Mouse (Mus musculus): ENCODE results near the gene Zfp748.

Gene Zfp748

GRCm38 (mm10) chr13:67553730-67554129 lies at the start of gene Zfp748:
TSS of gene Zfp748 (minus strand) at chr13:67553830.
- no peak for DNase-seq (ENCODE audit: low spot score in 2 of 2)

- DNase-seq (ENCODE audit: low spot score in 2 of 2) = no peak
Measured at GRCm38 (mm10) chr13:67572591-67573189, 19.1 kb upstream of the Zfp748 start.

- peak; percentile 74 to 79 for DNase-seq (ENCODE audit: low spot score in 2 of 2)
Measured at GRCm38 (mm10) chr13:67552505-67553346, 904 bp downstream of the Zfp748 start.

- no peak for DNase-seq (ENCODE audit: low spot score in 2 of 2)
Measured at GRCm38 (mm10) chr13:67545941-67546340, 7.7 kb downstream of the Zfp748 start.

- no peak for DNase-seq (ENCODE audit: low spot score in 2 of 2)
Measured at GRCm38 (mm10) chr13:67527049-67527730, 26.4 kb downstream of the Zfp748 start.

GRCm38 (mm10) chr13:67525753-67526410 lies 27.7 kb downstream of the Zfp748 start, which contains the start of the genes Gm26965 and Zfp87:
TSS of gene Gm26965 (minus strand) at chr13:67526151.
TSS of gene Zfp87 (minus strand) at chr13:67526177.
- DNase-seq (ENCODE audit: low spot score in 2 of 2) = peak; percentile 90 to 92

GRCm38 (mm10) chr13:67500908-67501307 lies 52.7 kb downstream of the Zfp748 start:
- DNase-seq (ENCODE audit: low spot score in 2 of 2) = no peak

- peak; percentile 66 to 76 for DNase-seq (ENCODE audit: low spot score in 2 of 2)
Measured at GRCm38 (mm10) chr13:67500084-67500719, 53.4 kb downstream of the Zfp748 start, which contains the start of gene Zfp58. TSS of gene Zfp58 (minus strand) at chr13:67500555.

GRCm38 (mm10) chr13:67495631-67496030 lies 58.0 kb downstream of the Zfp748 start:
- DNase-seq (ENCODE audit: low spot score in 2 of 2) = no peak

All from natural killer cell, adult 2 months (primary cell).